Mouse (Mus musculus) gastrocnemius, postnatal 10 days (tissue): ENCODE measurements around the gene Opcml. TPM values are rescaled to one million over a fixed set of nuclear protein-coding genes. Genes with fewer than 3 reads are reported as not detected.

Experiments used
- DNase-seq: peaks from one replicate; pipeline ENCODE4 v3.0.0; 2021; ENCODE audit warnings: mixed read lengths
- total RNA-seq, 2 experiments: library from RNA; stranded (reverse); gene quantifications; 2 replicates each; pipeline ENCODE4 v1.2.3; 2021

The Opcml gene
- total RNA-seq, 2 experiments from 2014 or later: 5.0 to 5.7 TPM

DNA sequence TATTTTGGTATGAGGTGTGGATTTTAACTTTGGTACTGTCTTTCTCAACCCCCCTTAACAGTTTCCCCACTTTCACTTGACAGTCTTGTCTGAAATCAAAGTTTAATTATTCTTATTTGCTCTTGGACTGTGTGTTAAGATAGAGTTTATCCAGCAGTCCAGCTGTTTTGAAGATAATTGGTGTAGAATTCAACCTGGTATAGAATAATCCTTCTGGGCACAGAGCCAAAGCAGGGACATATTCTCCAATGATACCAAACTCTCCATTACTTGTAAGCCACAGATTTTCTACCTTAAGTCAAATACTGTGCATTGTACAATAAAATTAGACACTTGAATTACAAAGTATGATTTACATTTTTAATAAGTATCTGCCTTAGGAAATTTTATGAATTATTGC lies 852.2 kb downstream of the Opcml start:
- DNase-seq: no peak

DNA sequence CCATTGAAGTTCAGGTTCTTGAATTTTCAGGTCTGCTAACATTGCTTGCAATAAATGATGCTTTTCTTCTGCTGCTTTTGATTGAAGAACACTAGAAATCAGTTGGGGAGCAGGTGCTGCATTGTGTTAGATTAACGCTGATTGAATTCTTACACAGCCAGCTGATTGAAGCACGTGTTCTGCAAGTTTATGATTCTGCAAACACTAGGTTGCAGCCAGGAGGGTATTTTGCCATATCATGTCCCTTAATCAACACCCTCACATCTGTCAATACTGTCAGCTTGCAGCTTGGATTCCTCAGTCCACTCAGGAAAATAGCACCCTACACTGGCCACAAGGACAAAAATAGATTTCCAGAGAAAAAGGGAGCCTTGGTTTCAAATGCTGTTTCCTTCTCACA lies 853.5 kb downstream of the Opcml start:
- no peak for DNase-seq

DNA sequence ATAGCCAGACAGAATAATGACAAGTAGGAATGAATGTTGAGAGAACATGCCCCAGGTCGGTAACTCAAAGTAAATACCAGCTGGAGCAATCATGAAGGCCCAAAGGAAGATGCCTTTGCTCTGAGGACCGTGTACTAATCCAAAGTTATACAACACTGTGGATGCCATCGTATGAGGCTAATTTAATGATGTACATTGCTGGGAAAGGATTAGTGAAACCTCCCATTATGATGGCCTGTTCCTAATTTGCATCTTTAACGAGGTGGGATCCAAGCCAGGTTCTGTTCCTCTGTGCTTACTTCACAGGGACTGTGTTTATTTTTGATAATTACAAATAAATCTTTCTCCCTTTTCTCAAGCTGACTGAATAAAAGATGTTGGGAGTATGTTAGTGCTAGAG lies 859.5 kb downstream of the Opcml start:
- DNase-seq: no peak

DNA sequence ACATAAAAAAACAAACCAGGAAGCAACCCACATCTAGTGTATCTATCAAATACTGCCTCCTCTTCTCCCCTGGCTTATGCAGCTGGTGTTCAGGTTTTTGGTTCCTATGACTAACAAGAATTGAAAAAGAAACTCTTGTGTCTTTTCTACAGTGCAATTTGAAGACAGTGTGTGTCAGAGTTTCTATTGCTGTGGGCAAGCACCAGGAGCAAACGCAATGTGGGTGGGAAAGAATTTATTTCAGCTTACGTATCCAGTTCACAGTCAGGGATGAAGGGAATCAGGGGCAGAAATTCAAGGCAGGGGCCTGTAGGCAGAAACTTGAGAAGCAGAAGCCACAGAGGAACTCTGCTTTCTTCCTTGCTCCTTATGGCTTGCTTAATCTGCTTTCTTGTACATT lies 869.4 kb downstream of the Opcml start:
- DNase-seq: no peak

DNA sequence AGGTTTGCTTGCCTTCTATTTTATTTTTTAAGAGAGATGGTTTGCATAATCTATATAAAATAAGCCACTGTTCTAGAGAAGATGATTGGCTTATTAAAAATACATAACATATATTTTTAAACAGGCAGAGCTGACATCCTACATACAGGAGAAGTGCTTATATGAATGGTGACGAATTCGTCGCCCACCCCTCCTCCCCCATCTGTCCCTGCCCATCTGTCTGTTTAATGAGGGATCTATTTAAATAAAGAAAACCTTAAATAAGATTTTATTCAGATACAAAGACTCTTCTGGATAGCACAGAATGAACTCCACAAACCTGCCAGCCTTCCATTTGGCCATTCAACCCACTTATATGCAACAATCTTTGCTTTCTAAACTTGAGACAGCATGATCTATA lies 872.3 kb downstream of the Opcml start:
- DNase-seq: no peak

DNA sequence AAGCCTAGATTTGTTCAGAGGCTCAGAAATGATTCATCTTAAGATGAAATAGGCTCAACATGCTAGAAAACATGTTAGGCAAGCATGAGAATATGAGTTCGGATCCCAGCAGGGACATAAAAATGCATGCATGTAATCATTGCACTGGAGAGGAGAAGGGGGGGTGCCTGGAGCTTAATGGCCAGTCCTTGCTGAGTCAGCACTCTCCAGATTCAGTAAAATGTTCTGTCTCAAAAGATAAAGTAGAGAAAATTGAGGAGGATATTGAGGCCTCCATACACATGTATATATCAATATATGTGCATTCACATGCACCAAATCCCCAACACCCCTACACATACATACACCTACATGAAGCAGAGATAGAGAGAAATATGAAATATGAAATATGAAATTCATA lies 889.7 kb downstream of the Opcml start:
- DNase-seq: no peak

DNA sequence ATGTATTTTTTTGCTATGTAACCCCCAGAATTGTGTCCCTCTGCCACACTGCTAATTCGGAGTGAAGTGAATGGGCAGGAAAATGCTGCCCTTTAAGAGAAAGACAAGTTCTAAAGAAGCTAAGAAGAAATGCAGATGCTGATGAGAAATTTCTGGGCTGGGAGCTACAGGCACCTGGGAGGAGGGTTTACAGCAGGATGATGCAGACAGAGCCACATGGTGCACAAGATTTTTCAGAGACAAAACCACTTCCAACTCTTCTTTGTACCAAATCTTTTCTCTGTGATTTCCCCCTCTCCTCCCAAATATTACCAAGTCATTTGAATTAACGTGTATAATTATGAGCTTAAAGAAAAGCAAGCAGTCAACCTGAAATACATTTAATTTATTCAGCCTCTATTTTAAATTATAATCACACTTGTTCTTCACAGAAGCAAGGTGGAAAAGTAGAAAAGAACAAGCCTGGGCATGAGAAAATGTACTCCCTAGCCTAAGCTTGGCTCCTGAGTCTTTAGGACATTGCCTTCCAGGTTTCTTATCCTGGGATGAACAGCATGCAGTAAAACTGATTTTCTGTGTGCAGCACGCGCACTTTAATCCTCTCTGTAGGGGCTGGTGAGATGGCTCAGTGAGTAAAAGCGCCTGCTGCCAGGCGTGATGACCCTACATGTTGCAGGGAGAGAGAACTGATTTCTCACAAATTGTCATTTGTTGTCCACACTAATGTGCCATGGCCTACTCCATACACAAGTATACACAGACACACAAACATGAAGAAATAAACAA lies 890.9 kb downstream of the Opcml start:
- DNase-seq: no peak

DNA sequence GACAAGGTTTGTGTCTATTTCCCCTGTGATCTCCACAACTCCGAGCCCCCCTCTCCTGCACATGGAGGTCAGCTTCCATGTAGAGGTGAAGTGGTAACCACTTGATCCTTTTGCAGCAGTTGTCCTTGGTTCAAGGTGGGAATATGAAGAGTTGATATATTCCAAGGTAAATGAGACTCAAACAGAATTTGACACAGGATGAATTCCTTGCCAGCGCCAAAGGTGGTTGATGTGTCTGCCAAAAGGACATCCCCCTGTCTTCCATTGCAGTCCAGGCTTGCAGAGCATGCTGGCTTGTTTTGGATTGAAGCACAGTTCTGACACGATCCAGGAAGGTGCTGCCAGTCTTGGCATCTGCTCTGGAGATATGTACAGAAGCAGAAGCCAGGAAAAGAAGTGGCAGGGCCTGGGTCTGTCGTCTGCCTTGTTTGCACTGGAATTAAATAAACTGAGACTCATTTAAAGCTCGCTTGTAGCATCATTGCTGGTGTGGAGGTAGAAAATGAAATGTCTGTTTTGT lies 893.4 kb downstream of the Opcml start:
- DNase-seq: no peak

DNA sequence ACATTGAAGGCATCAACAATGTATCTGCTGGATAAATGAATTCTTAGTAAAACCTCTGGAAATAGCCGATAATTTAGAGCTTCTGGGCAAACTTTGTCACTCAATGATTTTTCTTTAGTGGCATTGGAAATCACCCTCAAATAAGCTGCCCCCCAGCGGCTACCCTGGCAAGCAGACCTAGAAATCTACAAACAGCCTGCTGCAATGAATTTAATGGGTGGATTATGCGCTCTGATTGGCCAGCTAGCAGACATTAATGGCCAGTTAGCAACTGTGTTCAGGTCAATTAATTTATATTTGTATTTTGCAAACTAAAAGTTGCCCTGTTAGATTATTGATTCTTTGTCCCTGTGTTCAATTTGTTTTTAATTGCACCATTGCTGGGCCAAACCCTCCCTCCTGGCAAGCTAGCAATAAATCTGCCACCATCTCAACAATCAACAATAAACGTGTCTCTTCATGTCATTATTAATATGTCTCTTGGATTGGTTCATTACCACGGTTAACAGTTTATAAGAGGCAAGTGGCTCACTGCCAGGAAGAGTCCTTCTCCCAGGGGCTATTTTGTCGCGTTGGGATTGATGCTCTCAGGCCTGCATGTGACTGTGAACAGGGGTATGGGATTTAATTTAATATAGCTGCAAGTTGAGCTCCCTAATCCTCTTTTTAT lies 896.5 kb downstream of the Opcml start:
- no peak for DNase-seq

DNA sequence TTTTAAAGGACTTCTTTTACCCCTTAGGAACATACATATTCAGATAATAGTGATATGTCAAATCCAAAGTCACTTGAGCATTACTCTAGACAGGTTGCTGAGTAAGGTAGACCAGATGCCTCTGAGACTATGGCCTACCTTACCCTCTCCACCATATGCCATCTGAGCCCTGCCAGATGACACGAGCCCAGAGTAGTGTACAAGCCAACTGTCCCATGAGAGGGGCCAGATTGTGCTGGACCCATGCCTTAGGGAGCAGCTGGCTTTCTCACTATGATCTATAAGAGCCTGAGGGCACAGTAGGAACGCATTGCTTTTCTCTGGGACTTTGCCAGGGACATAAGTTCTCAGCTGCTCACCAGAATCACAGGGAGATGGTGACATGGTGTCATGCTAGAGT lies 899.6 kb downstream of the Opcml start:
- no peak for DNase-seq

DNA sequence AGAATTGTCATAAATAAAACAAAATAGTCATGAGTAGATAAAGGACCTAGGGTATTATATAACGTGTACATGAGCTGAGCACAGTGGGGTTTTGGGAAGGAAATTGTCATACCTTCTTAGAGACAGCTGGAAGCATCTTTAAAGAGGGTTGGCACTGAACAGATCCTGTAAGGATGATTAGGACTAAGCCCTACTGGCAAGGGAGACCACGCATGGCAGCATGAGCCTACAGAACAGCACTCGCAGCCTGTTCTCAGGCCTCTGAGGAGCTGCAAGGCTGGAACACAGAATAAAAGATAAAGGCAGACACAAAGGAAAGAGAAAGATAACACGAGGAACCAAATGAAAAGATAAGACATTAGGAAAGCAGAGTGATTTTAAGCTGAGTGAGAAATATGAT lies 915.2 kb downstream of the Opcml start:
- no peak for DNase-seq

DNA sequence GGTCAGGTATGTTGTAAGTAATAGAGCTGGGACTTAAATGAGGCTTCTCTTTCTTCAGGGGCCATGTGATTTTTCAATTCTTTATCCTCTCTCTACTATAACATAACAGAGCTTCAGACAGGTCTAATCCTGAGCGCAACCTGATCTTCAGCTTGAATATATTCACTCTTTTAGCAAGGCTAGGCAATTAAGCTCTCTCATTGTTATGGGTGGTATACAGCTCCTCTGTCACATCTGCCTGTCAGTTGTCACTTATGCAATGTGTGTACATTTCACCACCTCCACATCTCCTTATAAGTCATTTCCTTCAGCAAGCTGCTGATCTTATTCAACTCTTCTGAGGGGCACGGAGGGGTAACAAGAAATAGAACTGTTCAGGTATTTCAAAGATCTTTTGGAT lies 924.0 kb downstream of the Opcml start:
- no peak for DNase-seq

DNA sequence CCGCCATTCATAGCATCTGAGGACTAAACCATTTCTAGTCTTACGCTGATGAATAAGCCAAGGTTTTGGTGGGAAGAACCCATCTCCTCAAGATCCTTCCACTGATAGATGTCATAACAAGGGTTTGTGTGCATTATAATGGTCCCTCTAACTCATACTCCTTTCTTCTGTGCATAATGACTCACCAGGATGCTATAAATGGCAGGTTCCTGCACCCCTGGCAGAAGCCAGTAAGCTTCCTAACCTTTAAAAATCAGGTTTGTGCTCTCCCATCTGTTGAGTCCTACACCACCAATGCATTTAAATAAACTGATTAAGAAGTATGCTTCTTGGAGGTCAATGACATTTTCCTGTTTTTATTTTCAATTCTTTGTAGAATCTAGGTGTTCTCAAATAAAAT lies 929.6 kb downstream of the Opcml start:
- DNase-seq: no peak

DNA sequence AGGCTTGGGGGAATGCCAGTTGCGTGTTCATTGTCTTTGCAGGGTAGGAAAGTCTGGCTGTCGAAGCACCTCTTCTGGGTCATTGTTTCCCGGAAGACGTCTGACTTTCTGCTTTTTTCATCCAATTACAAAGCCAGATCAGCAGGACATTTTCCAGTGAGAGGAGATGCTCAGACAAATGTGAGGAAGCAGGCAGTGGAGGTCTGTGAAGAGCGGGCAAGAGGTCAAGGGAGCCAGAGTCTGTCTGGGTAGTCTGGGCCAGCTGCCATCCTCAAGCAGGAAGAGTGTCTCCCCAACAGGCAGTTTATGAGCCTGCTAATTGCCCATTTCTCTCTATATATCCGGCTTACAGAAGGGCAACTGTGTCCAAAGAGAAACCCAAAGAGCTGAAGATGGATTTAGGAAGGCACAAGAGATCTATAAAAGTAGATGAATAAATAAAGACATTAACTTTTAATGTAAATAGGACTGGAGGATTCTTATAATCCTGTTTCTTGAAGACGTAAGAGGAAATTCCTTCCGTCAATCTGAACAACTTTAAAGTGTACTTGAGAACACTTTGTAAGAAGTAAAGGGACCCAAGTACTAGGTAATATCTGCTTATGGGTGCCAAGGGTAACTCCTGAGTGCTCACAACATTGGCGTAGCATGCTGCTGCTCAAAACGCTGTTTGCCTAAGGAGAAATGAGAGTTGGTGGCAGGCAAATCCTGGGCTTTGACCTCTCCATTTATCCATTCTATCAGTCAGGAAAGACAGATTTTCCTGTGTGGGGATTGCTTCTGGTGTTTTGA lies 941.4 kb downstream of the Opcml start:
- no peak for DNase-seq

DNA sequence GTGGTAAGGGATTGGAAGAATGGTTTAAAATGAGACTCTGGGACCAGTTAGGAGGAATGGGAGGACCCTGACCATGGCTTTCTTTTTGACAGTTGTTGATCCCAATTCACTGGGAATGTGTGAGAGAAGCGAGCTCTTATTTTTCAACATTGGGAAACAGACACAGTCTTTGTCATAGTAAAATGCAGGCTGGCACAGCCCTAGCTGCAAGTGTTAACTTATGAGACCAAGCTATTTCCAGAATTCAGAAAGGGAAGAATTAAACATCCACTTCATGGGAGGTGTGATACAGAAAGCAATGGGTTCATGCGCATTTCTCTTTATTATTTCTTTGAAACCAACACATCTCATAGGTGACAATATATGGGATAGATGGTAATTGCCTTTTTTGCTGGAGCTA lies 947.4 kb downstream of the Opcml start:
- no peak for DNase-seq

DNA sequence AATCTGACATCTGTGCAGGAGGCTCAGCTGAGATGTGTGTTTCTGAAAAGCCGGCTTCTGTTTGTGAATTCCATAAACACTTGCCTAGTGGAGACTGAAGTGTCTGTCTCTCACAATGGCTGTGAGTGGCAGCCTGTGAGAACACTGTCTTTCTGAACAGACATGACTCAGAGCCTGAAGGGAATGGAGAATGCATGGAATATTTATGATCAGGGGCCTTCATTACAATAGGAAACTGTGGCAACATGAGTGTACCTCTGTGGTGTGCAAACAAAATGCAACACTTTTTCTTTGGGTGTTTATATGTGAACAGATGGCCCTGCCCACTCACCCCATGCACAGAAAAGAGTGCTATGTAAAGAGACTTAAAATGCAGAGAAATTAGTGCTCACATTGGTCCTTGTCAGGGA lies 947.9 kb downstream of the Opcml start:
- DNase-seq: no peak

DNA sequence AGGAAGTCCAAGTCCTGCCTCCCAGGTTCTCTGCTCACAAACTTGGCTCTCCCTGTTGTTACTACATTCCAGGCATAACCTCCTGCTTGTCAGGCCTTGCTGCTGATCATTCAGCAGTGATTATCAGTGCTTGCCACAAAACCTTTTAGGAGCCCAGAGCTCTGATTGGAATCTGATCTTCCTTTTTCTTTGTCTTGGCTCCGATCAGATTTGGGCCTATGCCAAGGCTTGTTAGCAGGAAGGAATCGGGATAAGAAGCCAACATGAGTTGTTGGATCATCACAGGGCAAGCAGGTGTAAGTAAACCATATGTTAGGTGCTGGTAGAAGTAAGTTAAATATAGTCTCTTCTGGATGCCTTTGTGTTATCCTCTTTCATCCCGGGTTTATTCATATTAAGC lies 954.2 kb downstream of the Opcml start:
- DNase-seq: no peak

DNA sequence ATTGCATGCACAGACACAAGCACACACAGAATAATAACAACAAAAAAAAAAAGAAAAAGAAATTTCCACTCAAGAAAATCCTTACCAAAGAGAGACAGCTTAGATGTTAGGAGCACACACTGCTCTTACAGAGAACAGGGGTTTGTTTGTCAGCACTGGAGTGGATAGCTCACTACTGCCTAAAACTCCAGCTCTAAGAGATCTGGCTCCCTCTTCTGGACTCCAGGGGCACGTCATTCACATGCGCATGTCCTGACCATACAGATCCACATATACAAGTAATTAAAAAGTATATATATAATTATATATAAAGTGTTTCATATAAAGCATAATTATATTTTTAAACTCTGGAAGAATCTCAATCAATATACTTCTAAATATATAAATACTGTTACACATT lies 958.3 kb downstream of the Opcml start:
- no peak for DNase-seq

DNA sequence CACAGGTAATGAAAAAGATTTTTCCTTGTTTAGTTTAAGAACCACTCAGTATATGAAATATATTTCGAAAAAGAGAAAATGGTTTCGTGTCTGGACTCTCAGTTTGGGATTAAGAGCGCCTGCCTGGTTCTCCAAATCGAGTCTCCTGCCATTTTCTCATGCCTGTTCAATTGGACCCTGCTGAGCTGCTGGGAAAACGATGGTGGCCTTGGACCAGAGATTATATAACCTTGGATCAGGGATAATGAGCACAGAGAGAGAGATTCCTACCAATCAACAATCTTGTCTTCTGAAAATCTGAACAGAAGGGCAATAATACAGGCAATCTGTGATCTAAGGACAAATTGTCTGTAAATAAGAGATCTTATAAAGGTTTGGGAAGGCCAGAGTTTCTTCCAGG lies 962.3 kb downstream of the Opcml start:
- no peak for DNase-seq

DNA sequence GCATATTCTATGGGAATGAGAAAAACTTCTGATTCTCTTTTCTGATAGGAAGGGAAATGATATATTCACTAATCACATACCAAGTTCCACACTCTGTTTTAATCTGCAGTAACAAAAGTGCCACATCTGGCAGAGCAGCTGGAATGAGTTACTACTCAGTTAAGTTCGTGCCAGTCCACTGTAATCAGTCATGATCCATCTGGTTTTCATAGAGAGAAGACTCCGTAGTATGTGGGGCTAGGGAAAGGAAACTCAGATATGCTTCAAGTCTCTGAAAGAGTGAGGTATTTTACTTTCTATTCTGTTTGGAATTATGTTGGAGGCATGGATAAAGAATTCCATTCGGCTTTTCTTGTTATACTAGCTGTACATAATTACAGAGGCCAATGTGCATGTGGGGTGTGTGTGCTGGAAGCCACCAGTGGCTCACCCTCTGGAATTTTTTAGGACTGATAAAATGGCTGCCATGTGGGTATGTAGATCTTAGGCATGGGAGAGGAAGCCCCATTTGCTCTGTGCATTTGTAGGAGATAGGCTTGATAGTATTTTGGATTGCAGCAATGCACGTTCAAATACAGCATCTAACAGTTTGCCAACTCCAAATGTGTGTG lies 966.4 kb downstream of the Opcml start:
- no peak for DNase-seq

DNA sequence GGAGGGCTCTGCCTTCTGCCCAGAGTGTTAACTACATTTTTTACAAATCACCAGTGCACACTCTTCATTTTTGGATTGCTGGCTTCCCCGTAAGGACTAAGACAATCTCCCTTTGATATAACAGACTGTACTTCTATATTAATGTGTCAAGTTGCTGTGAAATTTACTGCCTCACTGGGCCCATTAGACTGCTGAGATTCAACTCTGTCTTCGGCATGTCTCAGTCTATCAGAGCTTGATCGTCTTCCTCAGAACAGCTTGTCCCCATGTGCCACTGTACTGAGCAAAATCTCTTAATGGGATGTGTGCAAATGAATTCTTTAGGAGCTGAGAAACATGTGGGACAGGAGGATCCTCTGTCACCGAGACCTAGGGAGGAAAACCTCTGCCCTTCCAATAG lies 970.9 kb downstream of the Opcml start:
- DNase-seq: no peak

DNA sequence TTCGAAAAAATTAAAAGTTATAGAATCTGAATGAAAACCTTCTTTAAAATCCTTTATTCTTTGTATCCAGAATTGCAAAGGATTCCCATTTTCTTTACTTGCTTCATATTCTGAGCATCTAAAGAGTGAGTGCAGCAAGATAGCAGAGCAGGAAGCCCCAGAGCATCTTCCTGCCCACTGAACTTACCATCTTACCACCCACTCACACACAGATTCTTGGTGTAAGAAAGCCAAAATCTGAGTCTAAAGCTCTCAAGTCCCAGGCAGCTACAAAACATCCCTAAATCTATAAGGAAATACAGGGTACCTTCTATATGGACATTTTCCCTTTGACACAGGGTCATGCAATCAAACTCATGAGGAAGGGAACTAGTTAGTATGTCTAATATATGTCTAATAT lies 973.6 kb downstream of the Opcml start:
- no peak for DNase-seq
